Mouse (Mus musculus) adrenal gland, adult (tissue): Measurements from ENCODE around the gene Upk3b.
"Not testable (repeated sequence)": the region's sequence is repeated elsewhere in the genome, so short reads cannot be mapped to it uniquely, and the experiment has no call there.

ENCODE experiments used
- DNase-seq, 2 experiments: peaks; one replicate each; pipeline ENCODE4 v3.0.0; 2022 to 2023; ENCODE audit warnings: low spot score in 1 of 2; ENCODE audit not compliant: inconsistent age in 2 of 2

Gene Upk3b

GRCm38 (mm10) chr5:136027612-136028311 lies 10.5 kb upstream of the Upk3b start:
- DNase-seq: no peak

- no peak for DNase-seq
Measured at GRCm38 (mm10) chr5:136034868-136035267, 3.4 kb upstream of the Upk3b start.

- DNase-seq: no peak
Measured at GRCm38 (mm10) chr5:136035285-136035684, 3.0 kb upstream of the Upk3b start.

GRCm38 (mm10) chr5:136036667-136037066 lies 1.6 kb upstream of the Upk3b start:
- no peak for DNase-seq

- DNase-seq: no peak
Measured at GRCm38 (mm10) chr5:136040210-136040609, 1.9 kb downstream of the Upk3b start.

- no peak for DNase-seq
Measured at GRCm38 (mm10) chr5:136041260-136041659, 3.0 kb downstream of the Upk3b start.

- no peak for DNase-seq
Measured at GRCm38 (mm10) chr5:136041666-136042065, 3.4 kb downstream of the Upk3b start.

GRCm38 (mm10) chr5:136044865-136045264 lies 6.6 kb downstream of the Upk3b start:
- peak; percentile 21 to 60 for DNase-seq

- peak; percentile 20 to 55 for DNase-seq
Measured at GRCm38 (mm10) chr5:136045408-136045807, 7.1 kb downstream of the Upk3b start.

- DNase-seq: peak; percentile 79 to 94
Measured at GRCm38 (mm10) chr5:136045987-136046386, 7.7 kb downstream of the Upk3b start.

- DNase-seq: not testable (repeated sequence)
Measured at GRCm38 (mm10) chr5:136048541-136048940, 10.2 kb downstream of the Upk3b start.

GRCm38 (mm10) chr5:136049926-136050325 lies 11.6 kb downstream of the Upk3b start:
- peak; percentile 25 to 61 for DNase-seq

GRCm38 (mm10) chr5:136051231-136052085 lies 13.2 kb downstream of the Upk3b start:
- DNase-seq: peak; percentile 89 to 93

- DNase-seq: peak in 1 of 2 experiments; percentile 49
Measured at GRCm38 (mm10) chr5:136052861-136053655, 14.8 kb downstream of the Upk3b start.

GRCm38 (mm10) chr5:136054301-136055077 lies 16.2 kb downstream of the Upk3b start, which contains the start of gene Upk3bl:
Gene Upk3bl (plus strand): TSS chr5:136054492.
- no peak for DNase-seq

- no peak for DNase-seq
Measured at GRCm38 (mm10) chr5:136056062-136056461, 17.8 kb downstream of the Upk3b start.

- DNase-seq: no peak
Measured at GRCm38 (mm10) chr5:136057085-136057484, 18.8 kb downstream of the Upk3b start.

- peak; percentile 82 to 93 for DNase-seq
Measured at GRCm38 (mm10) chr5:136061567-136061966, 23.3 kb downstream of the Upk3b start.

GRCm38 (mm10) chr5:136063920-136064319 lies 25.6 kb downstream of the Upk3b start:
- DNase-seq: no peak

GRCm38 (mm10) chr5:136066404-136067148 lies 28.3 kb downstream of the Upk3b start:
- DNase-seq: not testable (repeated sequence)
